Mouse (Mus musculus): ENCODE data around the gene Arpc2.

DNA sequence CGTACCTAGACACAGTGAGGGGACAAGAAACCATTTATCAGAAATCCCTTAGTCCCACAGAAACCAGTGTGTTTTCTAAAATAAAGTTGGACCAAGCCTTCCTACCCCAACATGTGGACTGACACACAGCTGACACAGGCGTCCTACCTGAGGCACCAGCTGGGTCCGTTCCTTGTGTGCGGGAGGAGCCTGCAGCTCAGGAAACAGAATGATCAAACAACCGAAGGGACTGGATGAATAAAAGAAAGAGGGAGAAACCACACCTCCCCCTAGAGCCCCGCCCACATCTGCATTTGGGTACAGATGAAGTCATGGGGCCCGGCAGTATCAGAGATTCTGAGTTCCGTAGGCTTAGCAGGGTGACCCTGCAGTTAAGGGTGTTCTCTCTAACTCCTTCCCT lies 41.4 kb upstream of the Arpc2 start, which contains the start of gene Cxcr1:
- no peak for TF ChIP-seq REST (IDR thresholded peaks at IDR 0.05; ENCODE audit: insufficient read depth, insufficient read length)
- TF ChIP-seq MAX (IDR thresholded peaks at IDR 0.05; ENCODE audit: low read depth) = no peak

Data from myocyte (in vitro differentiated cells).